Mouse (Mus musculus): ENCODE data around the gene Gsto1.

Gsto1 gene

GRCm38 (mm10) chr19:47913344-47913743, 58.6 kb downstream of the Gsto1 start:
- in situ Hi-C loops (cut with MboI; ENCODE audit: unreplicated experiment in 2 of 2): no loop called here

- in situ Hi-C loops (cut with MboI; ENCODE audit: unreplicated experiment in 2 of 2): no loop called here
Measured at GRCm38 (mm10) chr19:47914191-47914590, 59.4 kb downstream of the Gsto1 start.
